Comparison of ENCODE assay signal across 9 mouse cellular contexts in genomic region chr2:58282259-58282910, GRCm38 (mm10).
DNase-seq lines count a peak whose midpoint lies in the region; ATAC-seq lines count a peak whose summit lies in the region.
"Had no signal": no experiment of that assay in that cellular context is flagged by ENCODE, and none has a peak within 500 bp of the region (broad histone marks: within the 10 kb centered on the region; RNA-seq: fewer than 3 reads in every experiment).

No protein-coding gene starts in this region.

- H3K4me3 ChIP-seq in hindbrain, embryonic 10.5 days, result no peak overlapping the region
- H3K4me3 ChIP-seq in hindbrain, embryonic 16.5 days (ENCODE audit: low read length), result no peak overlapping the region
- H3K4me3 ChIP-seq: limb, embryonic 15.5 days had no signal

- peak; percentile 70 for DNase-seq in hindbrain, embryonic 10.5 days (ENCODE audit: low spot score)
- DNase-seq in adrenal gland, adult 8-10 months, result peak; percentile 63
- DNase-seq in embryo, embryonic 9.5 days (ENCODE audit: extremely low spot score), result peak; percentile 57
- peak; percentile 33 to 67 for DNase-seq in heart, postnatal 14 days
- DNase-seq in layer of hippocampus, adult 9-11 months, result peak; percentile 30
- DNase-seq in spleen, postnatal 36 days (ENCODE audit: low spot score in 2 of 2), result peak; percentile 45 to 52

- H3K36me3 ChIP-seq in hindbrain, embryonic 10.5 days, result no peaks in the 10 kb centered on the region
- no peaks in the 10 kb centered on the region for H3K36me3 ChIP-seq in hindbrain, embryonic 16.5 days (ENCODE audit: control insufficient read depth, insufficient read depth, low read length)
- H3K36me3 ChIP-seq: limb, embryonic 15.5 days had no signal

- no peak overlapping the region for H3K27ac ChIP-seq in hindbrain, embryonic 10.5 days
- H3K27ac ChIP-seq in hindbrain, embryonic 16.5 days (ENCODE audit: low read depth, low read length), result no peak overlapping the region
- H3K27ac ChIP-seq: limb, embryonic 15.5 days had no signal

- intact Hi-C loops in heart, postnatal 14 days (cut with DNase I), result loop anchor here (2.0 to 10.0 kb wide), 3 partner anchors 85 to 258 kb away; partner anchors contain the start of gene Cytip

- H3K27me3 ChIP-seq in hindbrain, embryonic 10.5 days (ENCODE audit: insufficient read depth, poor library complexity, severe bottlenecking), result no peaks in the 10 kb centered on the region
- H3K27me3 ChIP-seq in hindbrain, embryonic 16.5 days (replicated peaks; ENCODE audit: control insufficient read depth, insufficient read depth, low read length), result no peaks in the 10 kb centered on the region
- H3K27me3 ChIP-seq: limb, embryonic 15.5 days had no signal

- no peaks in the 10 kb centered on the region for H3K4me1 ChIP-seq in hindbrain, embryonic 10.5 days (replicated peaks)
- H3K4me1 ChIP-seq in hindbrain, embryonic 16.5 days (ENCODE audit: control insufficient read depth, insufficient read depth, low read depth, low read length), result no peaks in the 10 kb centered on the region
- H3K4me1 ChIP-seq: limb, embryonic 15.5 days had no signal

- H3K9ac ChIP-seq in hindbrain, embryonic 16.5 days (ENCODE audit: low read depth, low read length), result no peak overlapping the region
- H3K9ac ChIP-seq: limb, embryonic 15.5 days had no signal

- 59% methylated on average over 8 of the region's 8 CpGs for WGBS in hindbrain, embryonic 10.5 days
- WGBS in hindbrain, embryonic 16.5 days, result 53% methylated on average over 8 of the region's 8 CpGs

- H3K4me2 ChIP-seq in hindbrain, embryonic 16.5 days (ENCODE audit: low read length), result no peak overlapping the region
- H3K4me2 ChIP-seq: limb, embryonic 15.5 days had no signal

- H3K9me3 ChIP-seq in hindbrain, embryonic 10.5 days, result no peaks in the 10 kb centered on the region
- H3K9me3 ChIP-seq in hindbrain, embryonic 16.5 days (ENCODE audit: control insufficient read depth, low read length), result no peaks in the 10 kb centered on the region
- H3K9me3 ChIP-seq: limb, embryonic 15.5 days had no signal

- no peak for ATAC-seq in hindbrain, embryonic 16.5 days
- ATAC-seq in megakaryocyte-erythroid progenitor cell, adult 5-6 weeks (replicated peaks; ENCODE audit: low FRiP score, low TSS enrichment, poor library complexity, severe bottlenecking), result peak; percentile 99
